Mouse (Mus musculus) yolk sac, embryonic 10.5 days (tissue): Measurements from ENCODE around the gene Crtc3.
A peak's percentile ranks its signal among the peaks of the same experiment; 100 is the strongest.

Experiments
- DNase-seq: peaks from one replicate; pipeline ENCODE4 v3.0.0-alpha.2; 2017; ENCODE audit warnings: low spot score

Crtc3 gene

GRCm38 (mm10) chr7:80638460-80638859 lies 50.2 kb downstream of the Crtc3 start:
- no peak for DNase-seq

GRCm38 (mm10) chr7:80636953-80637800 lies 51.5 kb downstream of the Crtc3 start:
- no peak for DNase-seq

- no peak for DNase-seq
These were observed 52.3 kb downstream of the Crtc3 start for GRCm38 (mm10) chr7:80636288-80636952.

GRCm38 (mm10) chr7:80635866-80636265 lies 52.8 kb downstream of the Crtc3 start:
- peak; percentile 52 for DNase-seq

- DNase-seq: no peak
These were observed 53.9 kb downstream of the Crtc3 start for GRCm38 (mm10) chr7:80634741-80635140.

GRCm38 (mm10) chr7:80633635-80634034 lies 55.0 kb downstream of the Crtc3 start:
- DNase-seq: no peak

GRCm38 (mm10) chr7:80631993-80632392 lies 56.7 kb downstream of the Crtc3 start:
- DNase-seq: no peak

- no peak for DNase-seq
These were observed 57.3 kb downstream of the Crtc3 start for GRCm38 (mm10) chr7:80631405-80631804.

- no peak for DNase-seq
These were observed 59.3 kb downstream of the Crtc3 start for GRCm38 (mm10) chr7:80629369-80629768.

GRCm38 (mm10) chr7:80628708-80629183 lies 59.9 kb downstream of the Crtc3 start:
- DNase-seq: no peak

GRCm38 (mm10) chr7:80626943-80627342 lies 61.7 kb downstream of the Crtc3 start:
- DNase-seq: no peak

GRCm38 (mm10) chr7:80625841-80626240 lies 62.8 kb downstream of the Crtc3 start:
- no peak for DNase-seq

- no peak for DNase-seq
These were observed 65.4 kb downstream of the Crtc3 start for GRCm38 (mm10) chr7:80623276-80623675.

- DNase-seq: no peak
These were observed 72.6 kb downstream of the Crtc3 start for GRCm38 (mm10) chr7:80616096-80616495.

- no peak for DNase-seq
These were observed 74.6 kb downstream of the Crtc3 start for GRCm38 (mm10) chr7:80614042-80614441.

GRCm38 (mm10) chr7:80612191-80612787 lies 76.4 kb downstream of the Crtc3 start:
- DNase-seq: no peak

- no peak for DNase-seq
These were observed 77.0 kb downstream of the Crtc3 start for GRCm38 (mm10) chr7:80611646-80612045.

- no peak for DNase-seq
These were observed 81.2 kb downstream of the Crtc3 start for GRCm38 (mm10) chr7:80607503-80607902.

- no peak for DNase-seq
These were observed 82.2 kb downstream of the Crtc3 start for GRCm38 (mm10) chr7:80606435-80606834.

- no peak for DNase-seq
These were observed 83.1 kb downstream of the Crtc3 start for GRCm38 (mm10) chr7:80605557-80605930.

GRCm38 (mm10) chr7:80604908-80605556 lies 83.6 kb downstream of the Crtc3 start:
- DNase-seq: no peak

GRCm38 (mm10) chr7:80602574-80602973 lies 86.1 kb downstream of the Crtc3 start:
- no peak for DNase-seq
